Mouse (Mus musculus): ENCODE measurements around the gene Hipk3. TPM values are rescaled to one million over a fixed set of nuclear protein-coding genes. Genes with fewer than 3 reads are reported as not detected.

The Hipk3 gene
- 10 to 100 TPM; 75.5 to 76.8 TPM for total RNA-seq (2021)
- long read RNA-seq, full-length matches to known transcripts: 28 of 49 reads
- long read RNA-seq, partial matches to known transcripts: 7 of 49 reads
- long read RNA-seq, other reads (novel, unspliced or antisense): 14 of 49 reads

GRCm38 (mm10) chr2:104493951-104494800, at the start of gene Hipk3:
Gene Hipk3 (minus strand): TSS chr2:104494446.
- peak; percentile 76 to 80 for DNase-seq (ENCODE audit: low spot score in 2 of 2)

- DNase-seq (ENCODE audit: low spot score in 2 of 2): no peak
These were observed 46.0 kb upstream of the Hipk3 start for GRCm38 (mm10) chr2:104540286-104540685.

- DNase-seq (ENCODE audit: low spot score in 2 of 2): no peak
These were observed 40.5 kb upstream of the Hipk3 start for GRCm38 (mm10) chr2:104534751-104535150.

- DNase-seq (ENCODE audit: low spot score in 2 of 2): no peak
These were observed 38.3 kb upstream of the Hipk3 start for GRCm38 (mm10) chr2:104532548-104532947.

- no peak for DNase-seq (ENCODE audit: low spot score in 2 of 2)
These were observed 32.3 kb upstream of the Hipk3 start for GRCm38 (mm10) chr2:104526559-104526958.

- no peak for DNase-seq (ENCODE audit: low spot score in 2 of 2)
These were observed 31.3 kb upstream of the Hipk3 start for GRCm38 (mm10) chr2:104525506-104525905.

- no peak for DNase-seq (ENCODE audit: low spot score in 2 of 2)
These were observed 17.4 kb upstream of the Hipk3 start for GRCm38 (mm10) chr2:104511622-104512021.

GRCm38 (mm10) chr2:104502388-104502787, 8.1 kb upstream of the Hipk3 start:
- DNase-seq (ENCODE audit: low spot score in 2 of 2): no peak

- DNase-seq (ENCODE audit: low spot score in 2 of 2): no peak
These were observed 6.8 kb upstream of the Hipk3 start for GRCm38 (mm10) chr2:104501091-104501490.

GRCm38 (mm10) chr2:104497771-104498170, 3.5 kb upstream of the Hipk3 start:
- DNase-seq (ENCODE audit: low spot score in 2 of 2): peak; percentile 9 to 41

GRCm38 (mm10) chr2:104497231-104497630, 3.0 kb upstream of the Hipk3 start:
- DNase-seq (ENCODE audit: low spot score in 2 of 2): no peak

GRCm38 (mm10) chr2:104496206-104496605, 2.0 kb upstream of the Hipk3 start:
- DNase-seq (ENCODE audit: low spot score in 2 of 2): no peak

- peak in 1 of 2 experiments; percentile 7 for DNase-seq (ENCODE audit: low spot score in 2 of 2)
These were observed 547 bp upstream of the Hipk3 start for GRCm38 (mm10) chr2:104494801-104495185.

- peak; percentile 86 to 88 for DNase-seq (ENCODE audit: low spot score in 2 of 2)
These were observed 960 bp downstream of the Hipk3 start for GRCm38 (mm10) chr2:104493021-104493950.

GRCm38 (mm10) chr2:104491221-104491795, 2.9 kb downstream of the Hipk3 start:
- DNase-seq (ENCODE audit: low spot score in 2 of 2): no peak

GRCm38 (mm10) chr2:104490761-104491160, 3.5 kb downstream of the Hipk3 start:
- no peak for DNase-seq (ENCODE audit: low spot score in 2 of 2)

- no peak for DNase-seq (ENCODE audit: low spot score in 2 of 2)
These were observed 4.4 kb downstream of the Hipk3 start for GRCm38 (mm10) chr2:104489851-104490250.

GRCm38 (mm10) chr2:104484438-104484837, 9.8 kb downstream of the Hipk3 start:
- DNase-seq (ENCODE audit: low spot score in 2 of 2): no peak

GRCm38 (mm10) chr2:104482156-104482555, 12.1 kb downstream of the Hipk3 start:
- DNase-seq (ENCODE audit: low spot score in 2 of 2): no peak

- DNase-seq (ENCODE audit: low spot score in 2 of 2): no peak
These were observed 15.2 kb downstream of the Hipk3 start for GRCm38 (mm10) chr2:104479054-104479453.

- DNase-seq (ENCODE audit: low spot score in 2 of 2): no peak
These were observed 16.7 kb downstream of the Hipk3 start for GRCm38 (mm10) chr2:104477398-104478015.
